Comparison of ENCODE assay signal across 8 mouse cellular contexts in genomic region chr7:42692362-42693158, GRCm38 (mm10). TPM values are rescaled to one million over a fixed set of nuclear protein-coding genes. Genes with fewer than 3 reads are reported as not detected.
DNase-seq lines count a peak whose midpoint lies in the region; ATAC-seq and TF ChIP-seq lines count a peak whose summit lies in the region.
"Not testable (repeated sequence)": the region's sequence is repeated elsewhere in the genome, so short reads cannot be mapped to it uniquely, and the experiment has no call there.

TSS of gene Zfp975 (minus strand) at chr7:42692742.

- peak within 1 kb of the TSS; percentile 75 for H3K4me2 ChIP-seq in heart, embryonic 13.5 days
- peak within 1 kb of the TSS; percentile 59 for H3K4me2 ChIP-seq in kidney, postnatal 0 days (ENCODE audit: low read length)

- not testable (repeated sequence) for H3K79me2 ChIP-seq in liver, adult 2 months (ENCODE audit: control insufficient read depth, insufficient read depth, low read length)

- not testable (repeated sequence) for H3K4me1 ChIP-seq in heart, embryonic 13.5 days; kidney, postnatal 0 days (replicated peaks; ENCODE audit: insufficient read depth, low read length); liver, adult 2 months (ENCODE audit: control insufficient read depth, insufficient read depth, low read length)

- not testable (repeated sequence) for H3K27me3 ChIP-seq in heart, embryonic 13.5 days (replicated peaks); kidney, postnatal 0 days (ENCODE audit: insufficient read depth, low read length); liver, adult 2 months (ENCODE audit: control insufficient read depth, insufficient read depth, low read length)

- TF ChIP-seq POLR2A in liver, adult 2 months (IDR thresholded peaks at IDR 0.05; ENCODE audit: extremely low read depth, insufficient read depth, low read length): not testable (repeated sequence)

- TF ChIP-seq CTCF in kidney, postnatal 0 days (IDR thresholded peaks at IDR 0.05; ENCODE audit: low read depth): peak; percentile 23
- not testable (repeated sequence) for TF ChIP-seq CTCF in liver, adult 2 months (IDR thresholded peaks at IDR 0.05; ENCODE audit: low read depth, low read length)

- peak; percentile 98 for ATAC-seq in CD4-positive, CD25-positive, alpha-beta regulatory T cell, adult 4 months
- peak; percentile 93 for ATAC-seq in heart, embryonic 13.5 days (ENCODE audit: extremely low read depth, insufficient number of reproducible peaks, low FRiP score, low TSS enrichment)
- ATAC-seq in kidney, postnatal 0 days (replicated peaks; ENCODE audit: low FRiP score, low read depth): peak; percentile 99
- ATAC-seq in monocyte, adult 5-6 weeks (replicated peaks; ENCODE audit: insufficient number of reproducible peaks, low FRiP score, low TSS enrichment, poor library complexity, severe bottlenecking): peak; percentile 79

- peak; percentile 37 for DNase-seq in c-Kit-positive CD71-negative TER-119-negative erythroid progenitor cells, embryonic 14.5 days (ENCODE audit: low read depth)
- peak; percentile 84 for DNase-seq in fibroblast of lung, adult 2 months (ENCODE audit: low read depth)
- peak; percentile 91 for DNase-seq in kidney, postnatal 0 days (ENCODE audit: low spot score)
- peak; percentile 93 for DNase-seq in liver, adult 2 months (ENCODE audit: extremely low read depth, low read depth, low spot score)
- peak; percentile 69 to 71 for DNase-seq in spleen, postnatal 36 days (ENCODE audit: low spot score in 2 of 2)

- not testable (repeated sequence) for H3K36me3 ChIP-seq in heart, embryonic 13.5 days; kidney, postnatal 0 days (ENCODE audit: insufficient read depth, low read length); liver, adult 2 months (ENCODE audit: control insufficient read depth, insufficient read depth, low read length)

- WGBS in heart, embryonic 13.5 days: under 1% methylated on average over 23 of the region's 23 CpGs
- 1% methylated on average over 23 of the region's 23 CpGs for WGBS in kidney, postnatal 0 days
- WGBS in liver, adult 2 months: under 1% methylated on average over 23 of the region's 23 CpGs

- not testable (repeated sequence) for H3K9me3 ChIP-seq in heart, embryonic 13.5 days; kidney, postnatal 0 days (replicated peaks; ENCODE audit: low read length)

- H3K4me3 ChIP-seq in heart, embryonic 13.5 days: peak within 1 kb of the TSS; percentile 65
- peak within 1 kb of the TSS; percentile 55 for H3K4me3 ChIP-seq in kidney, postnatal 0 days (replicated peaks; ENCODE audit: low read depth, low read length)
- H3K4me3 ChIP-seq in liver, adult 2 months (ENCODE audit: insufficient read depth, low read depth, low read length): peak within 1 kb of the TSS; percentile 60

- peak within 1 kb of the TSS; percentile 75 for H3K27ac ChIP-seq in heart, embryonic 13.5 days (replicated peaks)
- peak within 1 kb of the TSS; percentile 47 for H3K27ac ChIP-seq in kidney, postnatal 0 days
- peak within 1 kb of the TSS; percentile 87 for H3K27ac ChIP-seq in liver, adult 2 months (replicated peaks; ENCODE audit: insufficient read depth, low read depth, low read length)

- peak within 1 kb of the TSS; percentile 85 for H3K9ac ChIP-seq in heart, embryonic 13.5 days
- H3K9ac ChIP-seq in kidney, postnatal 0 days (ENCODE audit: low read depth, low read length): peak within 1 kb of the TSS; percentile 67
- peak within 1 kb of the TSS; percentile 77 for H3K9ac ChIP-seq in liver, adult 2 months (ENCODE audit: low read depth, low read length)

RNA-seq across cellular contexts. Expression of gene Zfp975, which starts in this region (rescaled TPM):
- 1 to 10 TPM; 4.2 to 5.6 TPM for polyA plus RNA-seq in CD4-positive, CD25-positive, alpha-beta regulatory T cell, adult 4 months (2017; shearing (Covaris generic))
- polyA plus RNA-seq in heart, embryonic 13.5 days (2015; fragmentation: Nextera tagmentation; extraction: Ambion mirVana): 5.9 and 6.9 TPM in 2 replicates
- 5.1 and 5.7 TPM in 2 replicates for polyA plus RNA-seq in kidney, postnatal 0 days (2015; fragmentation: Nextera tagmentation; extraction: Ambion mirVana)
- total RNA-seq in liver, adult 2 months (2014; rRNA removed): 4.0 and 5.6 TPM in 2 replicates
- 0.22 and 0.31 TPM in 2 replicates for polyA plus RNA-seq in liver, adult 2 months (2012; rRNA removed)
- total RNA-seq in monocyte, adult 5-6 weeks (2017): 0.96 to 3.6 TPM in 2 of 3 replicates, not detected in the other

Comparison
In these comparisons a context has a peak if more than half of its experiments do, and no peak if none do; other contexts are left out.
1. Peak in every context shown above with its lines: DNase-seq, ATAC-seq, H3K4me3 ChIP-seq and H3K27ac ChIP-seq.
2. DNase-seq: peak in every context shown above with its lines; median percentile 93 in liver, adult 2 months; 91 in kidney, postnatal 0 days; 84 in fibroblast of lung, adult 2 months; 70 in spleen, postnatal 36 days; 37 in c-Kit-positive CD71-negative TER-119-negative erythroid progenitor cells, embryonic 14.5 days.